Mouse (Mus musculus): ENCODE measurements around the gene Gm10428. TPM values are rescaled to one million over a fixed set of nuclear protein-coding genes. Genes with fewer than 3 reads are reported as not detected.

Gm10428 gene
- total RNA-seq, 2 experiments from 2014 or later = not detected

GRCm38 (mm10) chr11:62760755-62761457 lies 8.0 kb downstream of the Gm10428 start:
- ATAC-seq (replicated peaks; ENCODE audit: poor library complexity, severe bottlenecking) = no peak

GRCm38 (mm10) chr11:62776510-62776909 lies 23.6 kb downstream of the Gm10428 start:
- ATAC-seq (replicated peaks; ENCODE audit: poor library complexity, severe bottlenecking) = no peak

- ATAC-seq (replicated peaks; ENCODE audit: poor library complexity, severe bottlenecking) = peak; percentile 100
Measured at GRCm38 (mm10) chr11:62788935-62789616, 36.2 kb downstream of the Gm10428 start, which contains the start of gene Zfp286. Gene Zfp286, minus strand, starts transcription at chr11:62789462.

- ATAC-seq (replicated peaks; ENCODE audit: poor library complexity, severe bottlenecking) = no peak; the same call in 1 of the 2 replicates
Measured at GRCm38 (mm10) chr11:62789617-62789936, 36.7 kb downstream of the Gm10428 start.

Other genes with a start within 250 kb of the Gm10428 start
- 25.2 and 30.3 TPM in 2 replicates for gene Cenpv, start 213.8 kb upstream of the Gm10428 start, total RNA-seq (2014; fragmentation: Nextera tagmentation)
- gene Cenpv, start 213.8 kb upstream of the Gm10428 start, total RNA-seq (2017) = 12.8 and 15.7 TPM in 2 replicates
- 870 and 954 TPM in 2 replicates for gene Ubb, start 201.9 kb upstream of the Gm10428 start, total RNA-seq (2014; fragmentation: Nextera tagmentation)
- 1,051 and 1,247 TPM in 2 replicates for gene Ubb, start 201.9 kb upstream of the Gm10428 start, total RNA-seq (2017)
- 13.8 and 17.5 TPM in 2 replicates for gene Trpv2, start 178.6 kb upstream of the Gm10428 start, total RNA-seq (2014; fragmentation: Nextera tagmentation)
- gene Trpv2, start 178.6 kb upstream of the Gm10428 start, total RNA-seq (2017) = 9.2 and 10.7 TPM in 2 replicates
- 5.7 TPM in 2 replicates for gene Lrrc75a, start 104.6 kb upstream of the Gm10428 start, total RNA-seq (2014; fragmentation: Nextera tagmentation)
- 3.6 and 5.4 TPM in 2 replicates for gene Lrrc75a, start 104.6 kb upstream of the Gm10428 start, total RNA-seq (2017)
- gene Mmgt2, start 104.4 kb upstream of the Gm10428 start, total RNA-seq (2014; fragmentation: Nextera tagmentation) = 16.7 and 34.1 TPM in 2 replicates
- 15.9 and 23.7 TPM in 2 replicates for gene Mmgt2, start 104.4 kb upstream of the Gm10428 start, total RNA-seq (2017)
- gene Zfp287, start 21.2 kb upstream of the Gm10428 start, total RNA-seq (2014; fragmentation: Nextera tagmentation) = 1.1 and 2.5 TPM in 2 replicates
- 0.56 and 1.9 TPM in 2 replicates for gene Zfp287, start 21.2 kb upstream of the Gm10428 start, total RNA-seq (2017)
- gene Zfp286, start 36.4 kb downstream of the Gm10428 start, total RNA-seq (2014; fragmentation: Nextera tagmentation) = 3.2 and 7.5 TPM in 2 replicates
- 2.4 and 2.8 TPM in 2 replicates for gene Zfp286, start 36.4 kb downstream of the Gm10428 start, total RNA-seq (2017)
- gene Trim16, start 67.1 kb downstream of the Gm10428 start, total RNA-seq (2014; fragmentation: Nextera tagmentation) = 12.2 and 29.7 TPM in 2 replicates
- gene Trim16, start 67.1 kb downstream of the Gm10428 start, total RNA-seq (2017) = 19.3 and 22.9 TPM in 2 replicates
- 2.5 and 4.9 TPM in 2 replicates for gene Fbxw10, start 94.0 kb downstream of the Gm10428 start, total RNA-seq (2014; fragmentation: Nextera tagmentation)
- gene Fbxw10, start 94.0 kb downstream of the Gm10428 start, total RNA-seq (2017) = 4.7 and 6.7 TPM in 2 replicates
- 23.8 and 24.3 TPM in 2 replicates for gene Tvp23b, start 126.4 kb downstream of the Gm10428 start, total RNA-seq (2014; fragmentation: Nextera tagmentation)
- 37.7 and 48.3 TPM in 2 replicates for gene Tvp23b, start 126.4 kb downstream of the Gm10428 start, total RNA-seq (2017)
- gene Cdrt4, start 198.1 kb downstream of the Gm10428 start, total RNA-seq (2014; fragmentation: Nextera tagmentation) = not detected in 2 replicates
- gene Cdrt4, start 198.1 kb downstream of the Gm10428 start, total RNA-seq (2017) = not detected in 2 replicates